Mouse (Mus musculus) erythroblast, adult 5-6 weeks (primary cell): ENCODE results near the gene Poc1b. TPM values are rescaled to one million over a fixed set of nuclear protein-coding genes. Genes with fewer than 3 reads are reported as not detected.
"Not testable (repeated sequence)": the region's sequence is repeated elsewhere in the genome, so short reads cannot be mapped to it uniquely, and the experiment has no call there.

Experiments
- ATAC-seq: replicated peaks from 2 replicates; pipeline ENCODE4 v1.8.0; 2016; ENCODE audit warnings: moderate number of reproducible peaks, mild to moderate bottlenecking, moderate TSS enrichment, inconsistent platforms; ENCODE audit not compliant: poor library complexity, low FRiP score, severe bottlenecking
- total RNA-seq, 2 experiments: library from RNA; stranded (forward) in 1 of 2; stranded (reverse) in 1 of 2; fragments of 150-400 nt in 1 of 2; fragments of 200-764, 138-1000 nt in 1 of 2; gene quantifications; 2 replicates each; pipeline versions ENCODE4 v1.2.3 to v1.2.4; 2015 to 2017; ENCODE audit warnings: low replicate concordance in 2 of 2

Gene Poc1b
- total RNA-seq, 2 experiments from 2014 or later: 3.7 to 18.6 TPM

GRCm38 (mm10) chr10:99211503-99212265 lies 104.8 kb downstream of the Poc1b start:
- no peak for ATAC-seq

GRCm38 (mm10) chr10:99214421-99215299 lies 107.8 kb downstream of the Poc1b start:
- ATAC-seq: no peak

GRCm38 (mm10) chr10:99216570-99216969 lies 109.7 kb downstream of the Poc1b start:
- ATAC-seq: not testable (repeated sequence)

GRCm38 (mm10) chr10:99221540-99221939 lies 114.7 kb downstream of the Poc1b start:
- ATAC-seq: no peak

GRCm38 (mm10) chr10:99222726-99223125 lies 115.9 kb downstream of the Poc1b start:
- ATAC-seq: no peak

GRCm38 (mm10) chr10:99224218-99224617 lies 117.4 kb downstream of the Poc1b start:
- no peak for ATAC-seq

GRCm38 (mm10) chr10:99226782-99227181 lies 119.9 kb downstream of the Poc1b start:
- no peak for ATAC-seq

GRCm38 (mm10) chr10:99227968-99228864 lies 121.4 kb downstream of the Poc1b start:
- no peak for ATAC-seq

- ATAC-seq: no peak
Observed at GRCm38 (mm10) chr10:99229031-99229684, 122.3 kb downstream of the Poc1b start.

GRCm38 (mm10) chr10:99232518-99233227 lies 125.8 kb downstream of the Poc1b start:
- no peak for ATAC-seq

GRCm38 (mm10) chr10:99234336-99234735 lies 127.5 kb downstream of the Poc1b start:
- no peak for ATAC-seq

GRCm38 (mm10) chr10:99235081-99235480 lies 128.2 kb downstream of the Poc1b start:
- no peak for ATAC-seq

GRCm38 (mm10) chr10:99237205-99237832 lies 130.5 kb downstream of the Poc1b start:
- no peak for ATAC-seq

GRCm38 (mm10) chr10:99238537-99238936 lies 131.7 kb downstream of the Poc1b start:
- no peak for ATAC-seq

- ATAC-seq: no peak
Observed at GRCm38 (mm10) chr10:99241284-99241828, 134.5 kb downstream of the Poc1b start.

- no peak for ATAC-seq
Observed at GRCm38 (mm10) chr10:99241829-99242711, 135.2 kb downstream of the Poc1b start.

- no peak for ATAC-seq
Observed at GRCm38 (mm10) chr10:99242721-99243120, 135.9 kb downstream of the Poc1b start.
